Mouse (Mus musculus) cerebellum, postnatal 10 days (tissue): Measurements from ENCODE around the gene Adamts16.
A peak's percentile ranks its signal among the peaks of the same experiment; 100 is the strongest.

Experiments
- DNase-seq, 2 experiments: peaks; one replicate each; pipeline ENCODE4 v3.0.0; 2021; ENCODE audit warnings: mixed read lengths in 2 of 2

Gene Adamts16

GRCm38 (mm10) chr13:70832593-70833138 is 8.9 kb downstream of the Adamts16 start:
- no peak for DNase-seq

- no peak for DNase-seq
These were observed 10.6 kb downstream of the Adamts16 start for GRCm38 (mm10) chr13:70831041-70831440.

- no peak for DNase-seq
These were observed 14.1 kb downstream of the Adamts16 start for GRCm38 (mm10) chr13:70827507-70827906.

GRCm38 (mm10) chr13:70825265-70825664 is 16.3 kb downstream of the Adamts16 start:
- no peak for DNase-seq

- no peak for DNase-seq
These were observed 17.9 kb downstream of the Adamts16 start for GRCm38 (mm10) chr13:70823757-70824156.

GRCm38 (mm10) chr13:70818982-70819381 is 22.6 kb downstream of the Adamts16 start:
- DNase-seq: no peak

GRCm38 (mm10) chr13:70814423-70814822 is 27.2 kb downstream of the Adamts16 start:
- no peak for DNase-seq

- no peak for DNase-seq
These were observed 36.1 kb downstream of the Adamts16 start for GRCm38 (mm10) chr13:70805506-70805905.

- no peak for DNase-seq
These were observed 38.8 kb downstream of the Adamts16 start for GRCm38 (mm10) chr13:70802849-70803248.

GRCm38 (mm10) chr13:70799322-70799721 is 42.3 kb downstream of the Adamts16 start:
- DNase-seq: no peak

- peak; percentile 16 to 19 for DNase-seq
These were observed 43.2 kb downstream of the Adamts16 start for GRCm38 (mm10) chr13:70798396-70798795.

- no peak for DNase-seq
These were observed 47.5 kb downstream of the Adamts16 start for GRCm38 (mm10) chr13:70794074-70794572.

GRCm38 (mm10) chr13:70793660-70794059 is 48.0 kb downstream of the Adamts16 start:
- DNase-seq: no peak

GRCm38 (mm10) chr13:70792950-70793349 is 48.7 kb downstream of the Adamts16 start:
- no peak for DNase-seq

GRCm38 (mm10) chr13:70789806-70790205 is 51.8 kb downstream of the Adamts16 start:
- DNase-seq: no peak

GRCm38 (mm10) chr13:70789022-70789421 is 52.6 kb downstream of the Adamts16 start:
- peak; percentile 66 to 67 for DNase-seq

GRCm38 (mm10) chr13:70785078-70785477 is 56.5 kb downstream of the Adamts16 start:
- DNase-seq: no peak

GRCm38 (mm10) chr13:70784126-70784525 is 57.5 kb downstream of the Adamts16 start:
- DNase-seq: peak; percentile 54 to 66

GRCm38 (mm10) chr13:70779781-70780180 is 61.8 kb downstream of the Adamts16 start:
- no peak for DNase-seq

- no peak for DNase-seq
These were observed 62.6 kb downstream of the Adamts16 start for GRCm38 (mm10) chr13:70778872-70779554.

- no peak for DNase-seq
These were observed 70.5 kb downstream of the Adamts16 start for GRCm38 (mm10) chr13:70771100-70771499.

GRCm38 (mm10) chr13:70769156-70769555 is 72.5 kb downstream of the Adamts16 start:
- no peak for DNase-seq

- peak; percentile 44 to 56 for DNase-seq
These were observed 74.1 kb downstream of the Adamts16 start for GRCm38 (mm10) chr13:70767462-70767861.

GRCm38 (mm10) chr13:70764682-70765081 is 76.9 kb downstream of the Adamts16 start:
- no peak for DNase-seq
